Mouse (Mus musculus): ENCODE results near the gene Bmf.

Bmf gene

GRCm38 (mm10) chr2:118512418-118513377 lies 36.8 kb downstream of the Bmf start:
- no peak for DNase-seq

GRCm38 (mm10) chr2:118511779-118512417 lies 37.6 kb downstream of the Bmf start:
- DNase-seq: no peak

GRCm38 (mm10) chr2:118510447-118511310 lies 38.8 kb downstream of the Bmf start:
- DNase-seq: peak; percentile 91 to 97

GRCm38 (mm10) chr2:118509688-118510446 lies 39.6 kb downstream of the Bmf start:
- DNase-seq: no peak

- no peak for DNase-seq
These were observed 42.4 kb downstream of the Bmf start for GRCm38 (mm10) chr2:118507126-118507525.

- DNase-seq: no peak
These were observed 49.3 kb downstream of the Bmf start for GRCm38 (mm10) chr2:118500191-118500590.

GRCm38 (mm10) chr2:118499135-118499961 lies 50.1 kb downstream of the Bmf start:
- peak; percentile 49 to 54 for DNase-seq

- no peak for DNase-seq
These were observed 51.0 kb downstream of the Bmf start for GRCm38 (mm10) chr2:118498476-118498875.

- DNase-seq: no peak
These were observed 51.6 kb downstream of the Bmf start for GRCm38 (mm10) chr2:118497890-118498289.

- DNase-seq: no peak
These were observed 54.5 kb downstream of the Bmf start for GRCm38 (mm10) chr2:118495024-118495423.

GRCm38 (mm10) chr2:118491741-118492395 lies 57.6 kb downstream of the Bmf start:
- no peak for DNase-seq

GRCm38 (mm10) chr2:118491281-118491731 lies 58.2 kb downstream of the Bmf start:
- DNase-seq: peak; percentile 46 to 57

- DNase-seq: peak; percentile 90
These were observed 59.0 kb downstream of the Bmf start for GRCm38 (mm10) chr2:118490241-118491091.

- peak; percentile 28 to 47 for DNase-seq
These were observed 61.7 kb downstream of the Bmf start for GRCm38 (mm10) chr2:118487806-118488205.

GRCm38 (mm10) chr2:118486933-118487332 lies 62.6 kb downstream of the Bmf start:
- DNase-seq: peak; percentile 80 to 90

GRCm38 (mm10) chr2:118485415-118485814 lies 64.1 kb downstream of the Bmf start:
- no peak for DNase-seq

GRCm38 (mm10) chr2:118484386-118484898 lies 65.0 kb downstream of the Bmf start:
- no peak for DNase-seq

GRCm38 (mm10) chr2:118483032-118483431 lies 66.5 kb downstream of the Bmf start:
- DNase-seq: no peak

- DNase-seq: no peak
These were observed 68.6 kb downstream of the Bmf start for GRCm38 (mm10) chr2:118480886-118481285.

Data from lung, postnatal 4 days (tissue).